Mouse (Mus musculus): Measurements from ENCODE around the gene Kxd1. TPM values are rescaled to one million over a fixed set of nuclear protein-coding genes. Genes with fewer than 3 reads are reported as not detected.

The Kxd1 gene
- polyA plus RNA-seq, 1 experiment from 2014 or later = 50.0 TPM

DNA sequence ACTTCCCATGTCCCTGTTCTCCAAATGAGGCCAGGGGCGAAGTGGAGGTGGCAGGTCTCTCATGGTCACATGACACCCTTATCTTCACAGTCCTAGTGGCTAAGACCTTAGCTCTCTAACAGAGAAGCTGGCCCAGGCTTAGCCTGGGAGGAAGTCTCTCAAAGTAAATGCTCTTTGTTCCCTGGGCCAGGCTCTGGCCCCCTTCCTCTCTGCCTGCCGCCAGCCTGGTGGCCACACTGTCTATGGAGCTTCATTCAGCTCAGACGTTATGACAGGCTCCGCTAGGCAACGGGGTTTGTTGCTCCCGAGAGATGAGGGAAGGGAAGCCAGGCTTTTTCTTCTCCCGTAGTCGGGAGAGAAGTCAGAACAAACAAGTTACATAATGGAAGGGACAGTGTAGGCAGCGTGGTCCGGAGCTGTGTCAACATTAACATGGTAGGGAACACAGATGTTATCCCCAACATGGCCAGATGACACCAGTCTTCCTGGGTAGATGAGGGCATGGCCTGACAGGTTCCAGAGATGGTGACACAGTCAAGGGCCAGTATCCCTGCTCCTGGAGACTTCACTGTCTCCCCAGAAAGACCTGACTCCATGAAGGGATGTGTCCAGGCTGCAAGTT, 58.4 kb downstream of the Kxd1 start:
- DNase-seq (ENCODE audit: low spot score, missing footprints) (peak; percentile 82), ATAC-seq (ENCODE audit: low FRiP score) (no peak)
- Histone ChIP-seq H3K4me1 (ENCODE audit: control insufficient read depth, insufficient read depth, low read length) (no peaks in the 10 kb centered on the region), H3K27ac (ENCODE audit: low read depth, low read length) (no peak overlapping the region), H3K9me3 (ENCODE audit: control insufficient read depth, low read length) (no peaks in the 10 kb centered on the region), H3K4me2 (no peak overlapping the region), H3K36me3 (ENCODE audit: control insufficient read depth, insufficient read depth, low read length) (no peaks in the 10 kb centered on the region), H3K9ac (ENCODE audit: low read length) (no peak overlapping the region), H3K27me3 (ENCODE audit: control insufficient read depth, insufficient read depth, low read length) (no peaks in the 10 kb centered on the region), H3K4me3 (ENCODE audit: low read depth, low read length) (no peak overlapping the region)
- 60% methylated on average over 10 of the region's 10 CpGs for WGBS

DNA sequence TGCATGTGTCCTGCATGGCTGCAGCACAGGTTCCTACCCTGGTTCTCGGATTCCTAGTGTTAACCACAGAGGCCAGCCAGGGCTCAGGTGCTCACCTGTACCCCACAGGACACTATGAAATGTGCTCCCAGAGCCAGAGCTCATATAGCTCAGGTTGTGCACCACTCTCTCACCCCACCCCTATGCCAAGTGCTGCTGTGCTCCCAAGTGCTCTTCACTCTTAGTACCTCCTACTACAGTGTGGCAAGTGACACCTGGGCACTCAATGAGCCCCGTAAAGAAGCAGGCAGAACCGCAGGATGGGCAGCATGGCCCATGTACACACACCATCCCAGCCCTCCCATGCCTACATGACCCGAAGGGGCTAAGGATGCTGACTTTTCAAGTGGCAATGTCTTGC, 59.0 kb downstream of the Kxd1 start:
- Histone ChIP-seq H3K4me1 (ENCODE audit: control insufficient read depth, insufficient read depth, low read length) (no peaks in the 10 kb centered on the region), H3K9me3 (ENCODE audit: control insufficient read depth, low read length) (no peaks in the 10 kb centered on the region), H3K27ac (ENCODE audit: low read depth, low read length) (no peak overlapping the region), H3K9ac (ENCODE audit: low read length) (no peak overlapping the region), H3K27me3 (ENCODE audit: control insufficient read depth, insufficient read depth, low read length) (no peaks in the 10 kb centered on the region), H3K36me3 (ENCODE audit: control insufficient read depth, insufficient read depth, low read length) (no peaks in the 10 kb centered on the region), H3K4me2 (no peak overlapping the region), H3K4me3 (ENCODE audit: low read depth, low read length) (no peak overlapping the region)
- peak; percentile 80 for DNase-seq (ENCODE audit: low spot score, missing footprints)
- no peak for ATAC-seq (ENCODE audit: low FRiP score)
- WGBS = 90% methylated on average over 4 of the region's 4 CpGs

DNA sequence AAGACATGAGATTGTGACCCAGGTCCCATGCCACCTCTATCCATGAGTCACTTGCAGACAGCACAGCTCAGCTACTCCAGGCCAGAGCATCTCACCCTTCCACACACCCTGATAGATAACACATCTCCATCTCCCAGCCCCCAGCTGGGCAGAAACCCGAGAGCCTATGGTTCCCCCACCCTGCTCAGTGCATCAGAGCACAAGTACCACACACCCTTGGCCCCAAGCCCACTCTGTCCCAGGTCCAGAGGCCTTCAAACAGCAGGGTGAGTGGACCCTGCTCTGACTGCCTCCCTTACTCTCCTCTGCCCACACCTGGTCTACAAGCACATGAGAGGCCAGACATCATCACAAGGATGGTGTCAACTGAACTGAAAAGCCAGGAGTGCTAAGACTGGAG, 59.8 kb downstream of the Kxd1 start:
- no peaks in the 10 kb centered on the region for H3K27me3 ChIP-seq (ENCODE audit: control insufficient read depth, insufficient read depth, low read length)
- H3K27ac ChIP-seq (ENCODE audit: low read depth, low read length) = no peak overlapping the region
- H3K4me1 ChIP-seq (ENCODE audit: control insufficient read depth, insufficient read depth, low read length) = no peaks in the 10 kb centered on the region
- no peak overlapping the region for H3K4me3 ChIP-seq (ENCODE audit: low read depth, low read length)
- no peak overlapping the region for H3K9ac ChIP-seq (ENCODE audit: low read length)
- WGBS = 88% methylated on average over 1 of the region's 1 CpGs
- no peaks in the 10 kb centered on the region for H3K36me3 ChIP-seq (ENCODE audit: control insufficient read depth, insufficient read depth, low read length)
- DNase-seq (ENCODE audit: low spot score, missing footprints) = peak; percentile 37
- H3K9me3 ChIP-seq (ENCODE audit: control insufficient read depth, low read length) = no peaks in the 10 kb centered on the region
- no peak for ATAC-seq (ENCODE audit: low FRiP score)
- no peak overlapping the region for H3K4me2 ChIP-seq

DNA sequence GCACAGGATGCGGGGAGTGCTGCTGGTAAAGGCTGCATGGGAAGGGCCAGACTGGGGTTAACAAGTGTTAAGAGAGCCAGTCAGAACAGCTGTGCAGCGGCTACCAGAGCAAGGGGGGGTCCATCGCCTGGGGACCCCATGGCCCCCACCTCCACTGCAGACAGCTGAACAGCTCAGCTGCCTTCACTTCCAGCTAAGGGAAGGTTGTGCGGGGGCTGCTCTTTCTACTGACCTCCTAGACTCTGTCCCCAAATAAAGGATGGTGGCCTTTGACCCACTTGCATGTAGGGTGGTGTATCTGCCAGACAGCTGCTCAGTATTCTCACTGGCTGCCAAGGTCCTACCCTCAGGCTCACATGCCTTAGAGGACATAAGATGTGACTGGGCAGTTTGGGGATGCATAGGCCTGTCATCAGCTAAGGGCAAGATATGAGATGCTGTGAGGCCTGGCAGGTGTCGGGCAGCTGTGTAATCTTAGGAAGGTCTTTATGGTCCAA, 60.5 kb downstream of the Kxd1 start:
- no peaks in the 10 kb centered on the region for H3K9me3 ChIP-seq (ENCODE audit: control insufficient read depth, low read length)
- no peak overlapping the region for H3K4me2 ChIP-seq
- H3K4me3 ChIP-seq (ENCODE audit: low read depth, low read length) = no peak overlapping the region
- no peak for ATAC-seq (ENCODE audit: low FRiP score)
- WGBS = 67% methylated on average over 5 of the region's 5 CpGs
- H3K36me3 ChIP-seq (ENCODE audit: control insufficient read depth, insufficient read depth, low read length) = no peaks in the 10 kb centered on the region
- H3K27me3 ChIP-seq (ENCODE audit: control insufficient read depth, insufficient read depth, low read length) = no peaks in the 10 kb centered on the region
- no peak overlapping the region for H3K9ac ChIP-seq (ENCODE audit: low read length)
- no peaks in the 10 kb centered on the region for H3K4me1 ChIP-seq (ENCODE audit: control insufficient read depth, insufficient read depth, low read length)
- H3K27ac ChIP-seq (ENCODE audit: low read depth, low read length) = no peak overlapping the region
- peak; percentile 72 for DNase-seq (ENCODE audit: low spot score, missing footprints)

DNA sequence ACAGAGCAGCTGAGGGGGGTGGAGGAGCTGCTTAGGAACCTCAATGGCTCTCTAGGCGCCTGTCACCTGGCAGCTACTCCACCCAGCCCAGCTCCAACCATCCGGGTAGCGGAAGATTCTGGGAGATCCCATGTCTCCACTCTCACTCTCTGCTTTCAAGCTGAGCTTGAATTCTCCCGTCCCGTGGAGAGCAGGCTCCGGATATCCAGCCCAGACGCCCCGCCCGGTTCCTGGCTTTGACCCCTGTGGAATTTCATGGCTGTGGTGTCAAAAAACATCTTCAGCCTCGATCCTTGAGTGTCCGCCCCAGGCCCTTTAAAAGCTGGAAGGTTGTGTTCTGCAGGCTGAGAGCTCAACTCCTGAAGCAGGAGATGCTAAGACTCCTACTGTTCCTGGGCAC, 61.0 kb downstream of the Kxd1 start:
- ATAC-seq (ENCODE audit: low FRiP score) (no peak), DNase-seq (ENCODE audit: low spot score, missing footprints) (peak; percentile 14)
- H3K36me3 ChIP-seq (ENCODE audit: control insufficient read depth, insufficient read depth, low read length) = no peaks in the 10 kb centered on the region
- H3K9ac ChIP-seq (ENCODE audit: low read length) = no peak overlapping the region
- no peaks in the 10 kb centered on the region for H3K4me1 ChIP-seq (ENCODE audit: control insufficient read depth, insufficient read depth, low read length)
- no peak overlapping the region for H3K27ac ChIP-seq (ENCODE audit: low read depth, low read length)
- no peak overlapping the region for H3K4me3 ChIP-seq (ENCODE audit: low read depth, low read length)
- no peaks in the 10 kb centered on the region for H3K9me3 ChIP-seq (ENCODE audit: control insufficient read depth, low read length)
- no peak overlapping the region for H3K4me2 ChIP-seq
- H3K27me3 ChIP-seq (ENCODE audit: control insufficient read depth, insufficient read depth, low read length) = no peaks in the 10 kb centered on the region
- 75% methylated on average over 11 of the region's 11 CpGs for WGBS

DNA sequence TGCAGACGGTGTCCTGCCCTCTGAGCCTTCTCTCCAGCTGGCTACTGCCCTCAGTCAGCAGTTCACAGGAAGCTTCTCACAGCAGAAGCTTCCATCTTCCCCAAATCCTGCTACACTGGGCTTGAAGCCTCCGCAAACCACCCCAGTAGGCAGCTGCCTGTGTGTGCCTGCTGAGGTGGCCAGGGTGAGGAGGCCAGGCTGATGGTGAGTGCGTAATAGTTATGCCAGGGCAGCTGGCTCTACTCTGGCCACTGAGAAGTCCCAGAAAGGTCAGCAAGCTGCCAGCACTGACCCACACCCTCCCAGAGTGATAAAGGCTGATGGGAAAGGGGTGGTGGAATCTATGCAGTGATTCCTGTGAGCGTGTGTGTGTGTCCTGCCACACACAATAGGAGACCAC, 61.5 kb downstream of the Kxd1 start:
- no peak for ATAC-seq (ENCODE audit: low FRiP score)
- Histone ChIP-seq H3K4me1 (ENCODE audit: control insufficient read depth, insufficient read depth, low read length) (no peaks in the 10 kb centered on the region), H3K36me3 (ENCODE audit: control insufficient read depth, insufficient read depth, low read length) (no peaks in the 10 kb centered on the region), H3K4me3 (ENCODE audit: low read depth, low read length) (no peak overlapping the region), H3K9me3 (ENCODE audit: control insufficient read depth, low read length) (no peaks in the 10 kb centered on the region), H3K4me2 (no peak overlapping the region), H3K9ac (ENCODE audit: low read length) (no peak overlapping the region), H3K27me3 (ENCODE audit: control insufficient read depth, insufficient read depth, low read length) (no peaks in the 10 kb centered on the region), H3K27ac (ENCODE audit: low read depth, low read length) (no peak overlapping the region)
- peak; percentile 53 for DNase-seq (ENCODE audit: low spot score, missing footprints)
- WGBS = 81% methylated on average over 4 of the region's 4 CpGs

DNA sequence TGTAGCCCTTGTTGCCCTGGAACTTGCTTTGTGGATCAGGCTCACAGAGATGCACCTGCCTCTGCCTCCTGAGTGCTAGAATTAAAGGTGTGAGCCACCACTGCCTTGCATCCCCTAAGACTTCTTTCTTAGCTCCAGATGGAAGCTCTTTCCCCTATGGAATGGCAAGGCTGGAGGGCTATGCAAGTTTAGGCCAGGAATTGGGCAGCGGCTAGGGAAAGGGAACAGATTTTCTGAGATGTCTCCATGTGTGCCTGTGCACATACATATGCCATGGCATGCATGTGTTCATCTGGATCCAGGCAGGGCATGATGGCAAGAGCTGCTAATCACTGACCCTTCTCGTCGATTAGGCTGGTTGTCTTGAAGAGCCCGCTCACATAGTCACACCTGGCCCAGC, 62.1 kb downstream of the Kxd1 start:
- 96% methylated on average over 4 of the region's 4 CpGs for WGBS
- no peaks in the 10 kb centered on the region for H3K9me3 ChIP-seq (ENCODE audit: control insufficient read depth, low read length)
- H3K36me3 ChIP-seq (ENCODE audit: control insufficient read depth, insufficient read depth, low read length) = no peaks in the 10 kb centered on the region
- H3K9ac ChIP-seq (ENCODE audit: low read length) = no peak overlapping the region
- no peak overlapping the region for H3K4me3 ChIP-seq (ENCODE audit: low read depth, low read length)
- H3K4me2 ChIP-seq = no peak overlapping the region
- no peaks in the 10 kb centered on the region for H3K27me3 ChIP-seq (ENCODE audit: control insufficient read depth, insufficient read depth, low read length)
- H3K27ac ChIP-seq (ENCODE audit: low read depth, low read length) = no peak overlapping the region
- H3K4me1 ChIP-seq (ENCODE audit: control insufficient read depth, insufficient read depth, low read length) = no peaks in the 10 kb centered on the region
- ATAC-seq (ENCODE audit: low FRiP score) (no peak), DNase-seq (ENCODE audit: low spot score, missing footprints) (no peak)

DNA sequence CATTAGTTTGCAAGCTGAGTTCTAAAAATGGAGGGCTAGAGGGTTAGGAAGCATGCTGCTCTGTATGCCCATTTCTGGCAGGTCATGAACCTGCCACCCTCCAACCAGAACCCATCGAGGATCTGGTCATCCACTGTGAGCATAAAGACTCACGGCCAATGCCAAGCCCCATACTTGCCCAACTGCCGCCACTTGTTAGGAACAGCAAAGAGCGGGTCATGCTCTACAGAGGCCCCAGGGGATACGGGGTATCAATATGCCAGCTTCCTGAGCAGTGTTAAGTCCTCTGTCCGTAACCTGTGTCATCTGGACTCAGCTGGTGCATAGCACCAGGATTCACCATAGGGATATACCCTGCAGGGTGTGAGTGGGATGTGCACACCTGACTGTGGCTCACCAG, 63.6 kb downstream of the Kxd1 start:
- Histone ChIP-seq H3K36me3 (ENCODE audit: control insufficient read depth, insufficient read depth, low read length) (no peaks in the 10 kb centered on the region), H3K27me3 (ENCODE audit: control insufficient read depth, insufficient read depth, low read length) (no peaks in the 10 kb centered on the region), H3K27ac (ENCODE audit: low read depth, low read length) (no peak overlapping the region), H3K4me1 (ENCODE audit: control insufficient read depth, insufficient read depth, low read length) (no peaks in the 10 kb centered on the region), H3K4me3 (ENCODE audit: low read depth, low read length) (no peak overlapping the region), H3K9ac (ENCODE audit: low read length) (no peak overlapping the region), H3K9me3 (ENCODE audit: control insufficient read depth, low read length) (no peaks in the 10 kb centered on the region; the same call in 1 of the 2 replicates), H3K4me2 (no peak overlapping the region)
- WGBS = 94% methylated on average over 6 of the region's 6 CpGs
- ATAC-seq (ENCODE audit: low FRiP score) = no peak
- no peak for DNase-seq (ENCODE audit: low spot score, missing footprints)

DNA sequence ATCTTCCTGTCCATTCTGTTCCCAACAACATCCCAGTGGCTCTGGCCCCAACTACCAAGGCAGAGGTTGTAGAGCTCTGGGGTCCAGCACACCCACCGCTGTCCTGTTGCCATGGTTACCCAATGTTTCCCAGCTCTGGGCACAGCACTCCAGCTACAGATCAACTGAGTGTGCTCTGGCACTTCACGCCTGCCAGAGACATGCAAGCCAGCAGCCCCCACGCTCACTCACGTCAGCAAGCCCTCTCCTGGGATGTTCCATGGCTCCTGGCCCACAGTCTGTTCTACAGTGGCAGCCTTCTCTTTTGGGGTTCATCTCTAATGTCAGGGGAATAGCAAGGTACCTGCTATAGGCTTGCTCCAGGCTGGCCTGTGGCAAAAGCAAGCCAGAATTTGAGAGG, 64.5 kb downstream of the Kxd1 start:
- peak; percentile 59 for DNase-seq (ENCODE audit: low spot score, missing footprints)

More for the DNA sequence above, 64.5 kb downstream of the Kxd1 start:
- ATAC-seq (ENCODE audit: low FRiP score) = no peak
- Histone ChIP-seq H3K27me3 (ENCODE audit: control insufficient read depth, insufficient read depth, low read length) (no peaks in the 10 kb centered on the region), H3K9ac (ENCODE audit: low read length) (no peak overlapping the region), H3K36me3 (ENCODE audit: control insufficient read depth, insufficient read depth, low read length) (no peaks in the 10 kb centered on the region), H3K9me3 (ENCODE audit: control insufficient read depth, low read length) (no peaks in the 10 kb centered on the region; the same call in 1 of the 2 replicates), H3K4me2 (no peak overlapping the region), H3K27ac (ENCODE audit: low read depth, low read length) (no peak overlapping the region), H3K4me1 (ENCODE audit: control insufficient read depth, insufficient read depth, low read length) (no peaks in the 10 kb centered on the region), H3K4me3 (ENCODE audit: low read depth, low read length) (no peak overlapping the region)
- 80% methylated on average over 4 of the region's 4 CpGs for WGBS
